Mouse (Mus musculus): ENCODE data around the gene Ofcc1. TPM values are rescaled to one million over a fixed set of nuclear protein-coding genes. Genes with fewer than 3 reads are reported as not detected.

Ofcc1 gene
- polyA plus RNA-seq (2012; rRNA removed): not detected in 2 replicates
- polyA plus RNA-seq (2014; fragmentation: Nextera tagmentation; extraction: Ambion mirVana): not detected in 2 replicates

DNA sequence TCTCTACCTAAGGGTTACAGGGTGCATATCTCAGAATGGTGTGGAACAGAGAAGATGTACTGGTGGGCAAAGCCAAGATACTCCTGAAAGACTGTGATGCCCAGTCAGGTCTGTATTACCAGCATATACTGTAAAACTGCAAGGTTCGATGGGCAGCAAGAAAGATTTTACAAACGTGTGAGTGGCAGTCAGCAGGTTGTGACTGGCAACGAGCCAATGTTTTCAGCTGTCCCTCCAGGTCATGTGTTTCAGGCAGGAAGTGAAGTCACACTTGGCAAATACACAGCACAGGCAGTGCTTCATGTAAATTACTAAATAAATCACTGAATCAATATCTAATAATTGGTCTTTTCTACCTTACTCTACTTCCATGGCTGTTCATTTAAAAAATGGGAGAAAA lies at the start of gene Ofcc1:
Ofcc1 (minus strand) TSS at position 163 of the 400 bp plus-strand sequence.
- DNase-seq (ENCODE audit: low read depth in 3 of 3, low spot score in 3 of 3) (no peak), ATAC-seq (ENCODE audit: insufficient read depth) (no peak)
- no peak within 1 kb of the TSS for H3K27ac ChIP-seq
- H3K27me3 ChIP-seq (ENCODE audit: control insufficient read depth, insufficient read depth, low read length): no peaks in the 10 kb centered on the region
- H3K4me2 ChIP-seq (ENCODE audit: low read depth): no peak within 1 kb of the TSS
- no peak within 1 kb of the TSS for H3K9ac ChIP-seq (replicated peaks)
- no peaks in the 10 kb centered on the region for H3K4me1 ChIP-seq (replicated peaks; ENCODE audit: control insufficient read depth in 2 of 2, insufficient read depth in 2 of 2, low read length in 1 of 2)
- 49% methylated on average over 3 of the region's 3 CpGs for WGBS (ENCODE audit: insufficient replicate concordance)
- H3K9me3 ChIP-seq (ENCODE audit: control insufficient read depth, low read length): no peaks in the 10 kb centered on the region
- H3K36me3 ChIP-seq (replicated peaks; ENCODE audit: control insufficient read depth, insufficient read depth, low read depth): no peaks in the 10 kb centered on the region
- TF ChIP-seq CTCF (IDR thresholded peaks at IDR 0.05; ENCODE audit: low read depth) (no peak), EP300 (IDR thresholded peaks at IDR 0.05; ENCODE audit: low read depth) (no peak)
- H3K4me3 ChIP-seq (ENCODE audit: insufficient read depth in 1 of 2, low read depth in 2 of 2, low read length in 2 of 2): no peak within 1 kb of the TSS

DNA sequence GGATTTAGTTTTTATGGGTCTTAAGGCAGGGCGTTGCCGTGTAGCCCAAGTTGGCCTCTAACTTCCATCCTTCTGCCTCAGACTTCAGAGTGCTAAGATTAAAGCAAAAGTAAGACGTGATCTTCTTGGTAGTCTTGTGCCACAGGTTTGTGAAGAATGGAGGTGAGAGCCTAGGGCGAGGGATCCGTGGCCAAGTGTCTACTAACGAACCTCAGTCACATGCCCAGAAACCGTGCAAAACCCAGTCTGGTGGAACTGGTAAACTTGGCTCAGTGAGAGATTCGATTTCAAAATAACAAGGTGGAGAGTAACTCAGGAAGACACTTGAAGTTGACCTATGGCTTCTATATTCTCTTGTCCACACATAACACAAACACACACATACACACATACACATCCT lies 28.9 kb upstream of the Ofcc1 start:
- ATAC-seq (ENCODE audit: insufficient read depth): no peak
- no peaks in the 10 kb centered on the region for H3K36me3 ChIP-seq (replicated peaks; ENCODE audit: control insufficient read depth, insufficient read depth, low read depth)
- TF ChIP-seq CTCF (IDR thresholded peaks at IDR 0.05; ENCODE audit: low read depth): no peak
- TF ChIP-seq EP300 (IDR thresholded peaks at IDR 0.05; ENCODE audit: low read depth): no peak
- H3K4me1 ChIP-seq (replicated peaks; ENCODE audit: control insufficient read depth in 2 of 2, insufficient read depth in 2 of 2, low read length in 1 of 2): no peaks in the 10 kb centered on the region
- no peak overlapping the region for H3K4me3 ChIP-seq (ENCODE audit: insufficient read depth in 1 of 2, low read depth in 2 of 2, low read length in 2 of 2)
- H3K9me3 ChIP-seq (ENCODE audit: control insufficient read depth, low read length): no peaks in the 10 kb centered on the region
- no peak for DNase-seq (ENCODE audit: low read depth in 3 of 3, low spot score in 3 of 3)
- H3K9ac ChIP-seq (replicated peaks): no peak overlapping the region
- no peak overlapping the region for H3K4me2 ChIP-seq (ENCODE audit: low read depth)
- WGBS (ENCODE audit: insufficient replicate concordance): 72% methylated on average over 8 of the region's 8 CpGs
- no peaks in the 10 kb centered on the region for H3K27me3 ChIP-seq (ENCODE audit: control insufficient read depth, insufficient read depth, low read length)
- H3K27ac ChIP-seq: no peak overlapping the region

DNA sequence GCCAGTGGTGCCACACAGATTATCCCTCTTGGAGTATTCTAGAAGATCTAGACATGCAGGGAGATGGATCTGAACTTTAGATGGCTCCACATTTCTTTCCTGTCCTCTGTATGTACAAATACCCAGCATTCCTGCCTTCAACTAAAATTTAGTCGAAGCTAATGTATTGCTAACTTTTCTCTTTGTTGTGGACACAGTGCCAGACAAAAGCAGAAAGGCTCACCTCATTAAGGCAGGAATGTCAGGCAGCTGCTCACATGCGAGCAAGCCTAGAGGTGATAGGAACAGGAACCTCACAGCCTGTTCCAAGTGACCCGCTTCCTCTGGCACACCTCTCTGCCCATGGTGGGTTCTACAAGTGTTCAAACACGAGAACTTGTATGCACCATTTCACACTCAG lies 26.2 kb upstream of the Ofcc1 start:
- H3K4me2 ChIP-seq (ENCODE audit: low read depth): no peak overlapping the region
- H3K27ac ChIP-seq: no peak overlapping the region
- no peak for ATAC-seq (ENCODE audit: insufficient read depth)
- H3K9me3 ChIP-seq (ENCODE audit: control insufficient read depth, low read length): no peaks in the 10 kb centered on the region
- no peaks in the 10 kb centered on the region for H3K27me3 ChIP-seq (ENCODE audit: control insufficient read depth, insufficient read depth, low read length)
- no peaks in the 10 kb centered on the region for H3K36me3 ChIP-seq (replicated peaks; ENCODE audit: control insufficient read depth, insufficient read depth, low read depth)
- TF ChIP-seq CTCF (IDR thresholded peaks at IDR 0.05; ENCODE audit: low read depth) (no peak), EP300 (IDR thresholded peaks at IDR 0.05; ENCODE audit: low read depth) (no peak)
- no peak overlapping the region for H3K9ac ChIP-seq (replicated peaks)
- WGBS (ENCODE audit: insufficient replicate concordance): 58% methylated on average over 4 of the region's 4 CpGs
- H3K4me3 ChIP-seq (ENCODE audit: insufficient read depth in 1 of 2, low read depth in 2 of 2, low read length in 2 of 2): no peak overlapping the region
- DNase-seq (ENCODE audit: low read depth in 3 of 3, low spot score in 3 of 3): no peak
- no peaks in the 10 kb centered on the region for H3K4me1 ChIP-seq (replicated peaks; ENCODE audit: control insufficient read depth in 2 of 2, insufficient read depth in 2 of 2, low read length in 1 of 2)

DNA sequence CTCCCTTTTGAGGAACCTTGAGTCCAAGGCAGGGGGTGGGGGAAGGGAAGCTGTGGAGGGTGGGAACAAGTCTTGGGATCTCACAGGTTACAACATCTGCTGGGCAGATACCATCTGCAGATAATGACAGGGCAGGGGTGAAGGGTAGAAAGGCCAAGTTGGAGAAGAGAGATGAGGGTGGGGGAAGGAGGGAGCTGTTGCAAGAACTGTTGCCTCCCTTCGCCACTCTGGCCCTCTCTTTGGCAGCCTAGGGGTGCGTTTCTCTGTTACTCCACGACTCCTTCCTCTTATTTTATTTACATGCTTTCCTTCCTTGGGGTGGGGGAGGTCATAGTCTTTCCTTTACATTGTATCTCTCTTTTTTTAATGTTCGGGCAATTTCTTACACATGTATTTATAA lies 23.7 kb upstream of the Ofcc1 start:
- Histone ChIP-seq H3K4me3 (ENCODE audit: insufficient read depth in 1 of 2, low read depth in 2 of 2, low read length in 2 of 2) (no peak overlapping the region), H3K27me3 (ENCODE audit: control insufficient read depth, insufficient read depth, low read length) (no peaks in the 10 kb centered on the region), H3K9ac (replicated peaks) (no peak overlapping the region), H3K36me3 (replicated peaks; ENCODE audit: control insufficient read depth, insufficient read depth, low read depth) (no peaks in the 10 kb centered on the region), H3K4me2 (ENCODE audit: low read depth) (no peak overlapping the region), H3K9me3 (ENCODE audit: control insufficient read depth, low read length) (no peaks in the 10 kb centered on the region), H3K4me1 (replicated peaks; ENCODE audit: control insufficient read depth in 2 of 2, insufficient read depth in 2 of 2, low read length in 1 of 2) (no peaks in the 10 kb centered on the region), H3K27ac (no peak overlapping the region)
- ATAC-seq (ENCODE audit: insufficient read depth) (no peak), DNase-seq (ENCODE audit: low read depth in 3 of 3, low spot score in 3 of 3) (no peak)
- no peak for TF ChIP-seq CTCF (IDR thresholded peaks at IDR 0.05; ENCODE audit: low read depth)
- TF ChIP-seq EP300 (IDR thresholded peaks at IDR 0.05; ENCODE audit: low read depth): no peak
- WGBS (ENCODE audit: insufficient replicate concordance): 42% methylated on average over 4 of the region's 4 CpGs

DNA sequence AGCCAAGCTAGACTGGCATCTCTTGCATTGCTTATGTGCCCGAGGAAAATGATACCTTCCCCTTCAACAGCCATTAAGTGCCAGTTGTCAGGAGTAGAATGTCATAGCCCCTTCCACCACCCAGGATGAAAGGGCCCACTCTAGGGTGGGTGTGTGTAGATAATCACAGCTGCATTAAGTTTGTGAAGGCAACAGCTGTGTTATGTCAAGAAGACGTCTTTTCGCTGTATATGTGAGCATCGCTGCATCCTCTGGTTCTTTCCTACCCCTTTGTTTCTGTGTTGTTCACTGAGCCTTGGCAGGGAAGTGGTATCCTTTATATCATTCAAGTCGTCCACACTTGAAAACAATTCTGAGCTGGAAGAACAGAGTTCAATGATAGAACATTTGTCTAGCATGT lies 15.5 kb upstream of the Ofcc1 start:
- Histone ChIP-seq H3K9me3 (ENCODE audit: control insufficient read depth, low read length) (no peaks in the 10 kb centered on the region), H3K4me2 (ENCODE audit: low read depth) (no peak overlapping the region), H3K36me3 (replicated peaks; ENCODE audit: control insufficient read depth, insufficient read depth, low read depth) (no peaks in the 10 kb centered on the region), H3K4me1 (replicated peaks; ENCODE audit: control insufficient read depth in 2 of 2, insufficient read depth in 2 of 2, low read length in 1 of 2) (no peaks in the 10 kb centered on the region), H3K4me3 (ENCODE audit: insufficient read depth in 1 of 2, low read depth in 2 of 2, low read length in 2 of 2) (no peak overlapping the region), H3K27ac (no peak overlapping the region), H3K9ac (replicated peaks) (no peak overlapping the region), H3K27me3 (ENCODE audit: control insufficient read depth, insufficient read depth, low read length) (no peaks in the 10 kb centered on the region)
- WGBS (ENCODE audit: insufficient replicate concordance): 67% methylated on average over 5 of the region's 5 CpGs
- no peak for TF ChIP-seq EP300 (IDR thresholded peaks at IDR 0.05; ENCODE audit: low read depth)
- no peak for TF ChIP-seq CTCF (IDR thresholded peaks at IDR 0.05; ENCODE audit: low read depth)
- DNase-seq (ENCODE audit: low read depth in 3 of 3, low spot score in 3 of 3) (no peak), ATAC-seq (ENCODE audit: insufficient read depth) (no peak)
